Mouse (Mus musculus) MEL (cell line): ENCODE measurements around the gene Galnt18. TPM values are rescaled to one million over a fixed set of nuclear protein-coding genes. Genes with fewer than 3 reads are reported as not detected.

ENCODE experiments used
- DNase-seq: peaks from one replicate; pipeline ENCODE4 v3.0.0; 2011; ENCODE audit warnings: low read depth, low spot score
- H3K27ac ChIP-seq: 2 replicates; pipeline ENCODE4 v1.5.1; 2012; ENCODE audit warnings: low read depth, mild to moderate bottlenecking, control low read depth, low read length, moderate library complexity; ENCODE audit not compliant: control insufficient read depth
- H3K27me3 ChIP-seq, 2 experiments: fragments of 150-350 bp in 1 of 2; sonication (generic) in 1 of 2; 2 replicates each; pipeline ENCODE4 v1.6.1; 2012; ENCODE audit warnings: low read length in 2 of 2, mild to moderate bottlenecking in 2 of 2, improper control_type of control experiment in 1 of 2, moderate library complexity in 1 of 2; ENCODE audit not compliant: insufficient read depth in 2 of 2, control insufficient read depth in 1 of 2
- H3K36me3 ChIP-seq, 2 experiments: 2 replicates each; pipeline ENCODE4 v1.6.1; 2012 to 2014; ENCODE audit warnings: low read length in 2 of 2, improper control_type of control experiment in 1 of 2, inconsistent platforms in 1 of 2, mild to moderate bottlenecking in 1 of 2; ENCODE audit not compliant: insufficient read depth in 2 of 2, control insufficient read depth in 1 of 2
- H3K4me1 ChIP-seq, 2 experiments: fragments of 150-350 bp in 1 of 2; sonication (generic) in 1 of 2; 2 replicates each; pipeline ENCODE4 v1.6.1; 2012; ENCODE audit warnings: low read length in 2 of 2, improper control_type of control experiment in 1 of 2, mild to moderate bottlenecking in 1 of 2; ENCODE audit not compliant: insufficient read depth in 2 of 2, control insufficient read depth in 1 of 2
- H3K4me3 ChIP-seq, 2 experiments: fragments of 150-350 bp in 1 of 2; sonication (generic) in 1 of 2; 2 replicates each; pipeline ENCODE4 v1.5.1; 2012; ENCODE audit warnings: low read depth in 2 of 2, low read length in 2 of 2, mild to moderate bottlenecking in 2 of 2, moderate library complexity in 2 of 2, control low read depth in 1 of 2, improper control_type of control experiment in 1 of 2; ENCODE audit not compliant: control insufficient read depth in 1 of 2, insufficient read depth in 1 of 2
- H3K79me2 ChIP-seq: 2 replicates; pipeline ENCODE4 v1.6.1; 2012; ENCODE audit warnings: mild to moderate bottlenecking, low read length, moderate library complexity; ENCODE audit not compliant: control insufficient read depth, poor library complexity, insufficient read depth
- H3K9ac ChIP-seq: 2 replicates; pipeline ENCODE4 v1.6.1; 2012; ENCODE audit warnings: low read depth, mild to moderate bottlenecking, control low read depth, low read length, moderate library complexity; ENCODE audit not compliant: control insufficient read depth, poor library complexity, severe bottlenecking
- H3K9me3 ChIP-seq: fragments of 150-350 bp; sonication (generic); replicated peaks from 2 replicates; pipeline ENCODE4 v1.6.1; 2012; ENCODE audit warnings: mild to moderate bottlenecking, low read length, improper control_type of control experiment, moderate library complexity; ENCODE audit not compliant: insufficient read depth
- BHLHE40 ChIP-seq: IDR thresholded peaks from 2 replicates; pipeline ENCODE4 v1.6.1; 2012; ENCODE audit warnings: low read depth, mild to moderate bottlenecking, inconsistent platforms, low read length, improper control_type of control experiment, borderline replicate concordance
- CTCF ChIP-seq, 3 experiments: IDR thresholded peaks in 2 of 3; conservative IDR thresholded peaks in 1 of 3; 2 replicates each; pipeline ENCODE4 v1.5.1; 2011 to 2012; ENCODE audit warnings: low read length in 3 of 3, low read depth in 2 of 3, mild to moderate bottlenecking in 2 of 3, improper control_type of control experiment in 1 of 3, inconsistent platforms in 1 of 3, mixed read lengths in 1 of 3, moderate library complexity in 1 of 3; ENCODE audit not compliant: control insufficient read depth in 1 of 3, insufficient read depth in 1 of 3, poor library complexity in 1 of 3, severe bottlenecking in 1 of 3
- ELF1 ChIP-seq: IDR thresholded peaks from 2 replicates; pipeline ENCODE4 v1.6.1; 2014; ENCODE audit warnings: low read depth, mild to moderate bottlenecking, inconsistent platforms, low read length, improper control_type of control experiment, moderate library complexity
- EP300 ChIP-seq, 2 experiments: IDR thresholded peaks; 2 replicates each; pipeline ENCODE4 v1.6.1; 2011; ENCODE audit warnings: improper control_type of control experiment in 2 of 2, low read length in 2 of 2, low read depth in 1 of 2, mild to moderate bottlenecking in 1 of 2
- ETS1 ChIP-seq: IDR thresholded peaks from 2 replicates; pipeline ENCODE4 v1.6.1; 2012; ENCODE audit warnings: low read depth, mild to moderate bottlenecking, inconsistent platforms, low read length, improper control_type of control experiment, moderate library complexity
- GABPA ChIP-seq: IDR thresholded peaks from 2 replicates; pipeline ENCODE4 v1.6.1; 2012; ENCODE audit warnings: low read depth, mild to moderate bottlenecking, inconsistent platforms, low read length, improper control_type of control experiment, moderate library complexity
- HCFC1 ChIP-seq: IDR thresholded peaks from 2 replicates; pipeline ENCODE4 v1.6.1; 2012; ENCODE audit warnings: low read depth, mild to moderate bottlenecking, inconsistent platforms, low read length, improper control_type of control experiment, moderate library complexity
- JUND ChIP-seq: IDR thresholded peaks from 2 replicates; pipeline ENCODE4 v1.6.1; 2011; ENCODE audit warnings: low read depth, mild to moderate bottlenecking, improper control_type of control experiment, low read length
- MAFK ChIP-seq: IDR thresholded peaks from 2 replicates; pipeline ENCODE4 v1.6.1; 2011; ENCODE audit warnings: low read depth, mild to moderate bottlenecking, low read length, improper control_type of control experiment, borderline replicate concordance
- MEF2A ChIP-seq: IDR thresholded peaks from 2 replicates; pipeline ENCODE4 v1.6.1; 2014; ENCODE audit warnings: low read depth, mild to moderate bottlenecking, inconsistent platforms, low read length, improper control_type of control experiment; ENCODE audit not compliant: poor library complexity, insufficient replicate concordance, severe bottlenecking; ENCODE audit errors: extremely low read depth
- MXI1 ChIP-seq: IDR thresholded peaks from 2 replicates; pipeline ENCODE4 v1.6.1; 2011; ENCODE audit warnings: mild to moderate bottlenecking, low read depth, low read length, improper control_type of control experiment
- MYB ChIP-seq: IDR thresholded peaks from 2 replicates; pipeline ENCODE4 v1.6.1; 2011; ENCODE audit warnings: mild to moderate bottlenecking, low read depth, low read length, improper control_type of control experiment
- NRF1 ChIP-seq: IDR thresholded peaks from 2 replicates; pipeline ENCODE4 v1.6.1; 2014; ENCODE audit warnings: low read depth, mild to moderate bottlenecking, inconsistent platforms, low read length, improper control_type of control experiment, moderate library complexity; ENCODE audit not compliant: poor library complexity, insufficient read depth, severe bottlenecking
- POLR2A ChIP-seq, 2 experiments: IDR thresholded peaks; 2 replicates each; pipeline ENCODE4 v1.6.1; 2011 to 2012; ENCODE audit warnings: low read length in 2 of 2, mild to moderate bottlenecking in 2 of 2, control low read depth in 1 of 2, improper control_type of control experiment in 1 of 2, low read depth in 1 of 2, moderate library complexity in 1 of 2; ENCODE audit not compliant: control insufficient read depth in 1 of 2, insufficient read depth in 1 of 2, poor library complexity in 1 of 2
- POLR2AphosphoS2 ChIP-seq: IDR thresholded peaks from 2 replicates; pipeline ENCODE4 v1.6.1; 2011; ENCODE audit warnings: low read length, improper control_type of control experiment
- SIN3A ChIP-seq: IDR thresholded peaks from 2 replicates; pipeline ENCODE4 v1.6.1; 2012; ENCODE audit warnings: low read length, improper control_type of control experiment, inconsistent platforms
- TAL1 ChIP-seq: IDR thresholded peaks from 2 replicates; pipeline ENCODE4 v1.6.1; 2012; ENCODE audit warnings: mild to moderate bottlenecking, inconsistent platforms, low read length, moderate library complexity, mixed read lengths
- TBP ChIP-seq: IDR thresholded peaks from 2 replicates; pipeline ENCODE4 v1.8.0; 2011; ENCODE audit warnings: low read depth, low read length, improper control_type of control experiment
- TCF12 ChIP-seq: IDR thresholded peaks from 2 replicates; pipeline ENCODE4 v1.6.1; 2014; ENCODE audit warnings: low read depth, mild to moderate bottlenecking, inconsistent platforms, low read length, improper control_type of control experiment, moderate library complexity
- USF1 ChIP-seq: IDR thresholded peaks from 2 replicates; pipeline ENCODE4 v1.6.1; 2014; ENCODE audit warnings: low read depth, mild to moderate bottlenecking, inconsistent platforms, low read length, improper control_type of control experiment, moderate library complexity
- USF2 ChIP-seq, 2 experiments: IDR thresholded peaks; 2 replicates each; pipeline ENCODE4 v1.6.1; 2011 to 2012; ENCODE audit warnings: improper control_type of control experiment in 2 of 2, low read length in 2 of 2, borderline replicate concordance in 1 of 2, inconsistent platforms in 1 of 2, low read depth in 1 of 2, mild to moderate bottlenecking in 1 of 2; ENCODE audit not compliant: insufficient read depth in 1 of 2
- ZC3H11A ChIP-seq: IDR thresholded peaks from 2 replicates; pipeline ENCODE4 v1.6.1; 2012; ENCODE audit warnings: low read depth, mild to moderate bottlenecking, inconsistent platforms, low read length, improper control_type of control experiment
- ZKSCAN1 ChIP-seq: IDR thresholded peaks from 2 replicates; pipeline ENCODE4 v1.6.1; 2012; ENCODE audit warnings: low read depth, mild to moderate bottlenecking, inconsistent platforms, low read length, improper control_type of control experiment, moderate library complexity
- ZMIZ1 ChIP-seq: IDR thresholded peaks from 2 replicates; pipeline ENCODE4 v1.6.1; 2012; ENCODE audit warnings: low read depth, mild to moderate bottlenecking, inconsistent platforms, low read length, improper control_type of control experiment, moderate library complexity
- polyA plus RNA-seq, 2 experiments: library from polyadenylated mRNA; stranded (reverse) in 1 of 2; unstranded in 1 of 2; fragments of >175 nt in 1 of 2; fragments of >200 nt in 1 of 2; gene quantifications; 2 replicates each; pipeline versions ENCODE4 v1.2.1 to v1.2.4; 2012; ENCODE audit warnings: low replicate concordance in 2 of 2, low read depth in 1 of 2; ENCODE audit not compliant: insufficient read length in 2 of 2, insufficient read depth in 1 of 2, missing spikeins in 1 of 2
- total RNA-seq: library from RNA; depleted of rRNA; stranded (reverse); fragments of 300-350 nt; gene quantifications from 2 replicates; pipeline ENCODE4 v1.2.3, GENCODE M21; 2012

Gene Galnt18
- total and polyA plus RNA-seq, 3 experiments = not detected

DNA sequence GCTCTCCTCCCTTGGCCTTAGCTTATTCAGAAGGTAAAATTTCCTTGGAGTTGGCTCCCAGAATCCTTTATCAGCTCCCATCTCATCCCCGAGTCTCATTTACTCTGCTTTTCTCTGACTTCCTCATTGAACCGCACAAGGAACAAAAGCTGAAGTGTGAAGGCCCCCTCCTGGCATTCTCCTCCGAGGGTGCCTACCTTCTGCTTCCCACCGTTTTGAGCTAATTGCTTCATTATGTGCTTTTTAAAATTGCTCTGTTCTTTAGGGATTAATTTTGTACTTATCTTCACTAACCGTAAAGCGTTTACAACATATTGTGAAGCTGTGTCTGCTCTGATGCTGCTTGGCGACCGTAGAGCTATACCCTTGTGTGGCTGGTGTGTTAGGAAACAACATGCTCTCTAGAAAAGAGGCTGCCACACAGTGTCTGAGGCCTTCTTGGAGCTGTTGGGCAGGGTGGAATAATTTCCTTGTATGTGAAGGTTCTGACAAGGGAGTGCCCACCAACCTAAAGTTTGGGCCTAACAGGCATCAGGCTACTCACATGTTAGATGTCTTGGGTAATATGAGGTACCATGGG lies 244.9 kb downstream of the Galnt18 start:
- Histone ChIP-seq H3K27me3 (no peaks in the 10 kb centered on the region), H3K9me3 (no peaks in the 10 kb centered on the region), H3K9ac (no peak overlapping the region), H3K4me1 (no peaks in the 10 kb centered on the region), H3K36me3 (no peaks in the 10 kb centered on the region), H3K79me2 (no peaks in the 10 kb centered on the region), H3K27ac (no peak overlapping the region), H3K4me3 (no peak overlapping the region)
- no peak for TF ChIP-seq NRF1
- no peak for DNase-seq

GRCm38 (mm10) chr7:111528961-111529643 lies 250.7 kb downstream of the Galnt18 start:
- no peaks in the 10 kb centered on the region for H3K4me1 ChIP-seq
- H3K9me3 ChIP-seq = no peaks in the 10 kb centered on the region
- H3K4me3 ChIP-seq = no peak overlapping the region
- no peaks in the 10 kb centered on the region for H3K27me3 ChIP-seq
- H3K9ac ChIP-seq = no peak overlapping the region
- H3K36me3 ChIP-seq = no peaks in the 10 kb centered on the region
- TF ChIP-seq NRF1 = no peak
- no peak for TF ChIP-seq USF2 (IDR thresholded peaks at IDR 0.05; ENCODE audit: borderline replicate concordance in 1 of 2, insufficient read depth in 1 of 2, low read depth in 1 of 2, low read length in 2 of 2)
- no peak for TF ChIP-seq ZMIZ1
- TF ChIP-seq SIN3A = no peak
- TF ChIP-seq POLR2A (IDR thresholded peaks at IDR 0.05; ENCODE audit: control insufficient read depth in 1 of 2, insufficient read depth in 1 of 2, low read depth in 1 of 2, low read length in 2 of 2, poor library complexity in 1 of 2) = no peak
- TF ChIP-seq TCF12 = no peak
- no peak for TF ChIP-seq ZC3H11A
- no peak for TF ChIP-seq MAFK
- no peak for TF ChIP-seq TAL1
- no peak for TF ChIP-seq ZKSCAN1
- TF ChIP-seq BHLHE40 = no peak
- TF ChIP-seq ETS1 = no peak
- H3K79me2 ChIP-seq = no peaks in the 10 kb centered on the region
- DNase-seq = no peak
- H3K27ac ChIP-seq = no peak overlapping the region

- Histone ChIP-seq H3K4me3 (no peak overlapping the region), H3K9me3 (no peaks in the 10 kb centered on the region), H3K27me3 (no peaks in the 10 kb centered on the region), H3K79me2 (no peaks in the 10 kb centered on the region), H3K27ac (no peak overlapping the region), H3K9ac (no peak overlapping the region), H3K4me1 (no peaks in the 10 kb centered on the region), H3K36me3 (no peaks in the 10 kb centered on the region)
- no peak for DNase-seq
- TF ChIP-seq NRF1 (no peak), CTCF (IDR thresholded peaks at IDR 0.05 in 2 of 3, conservative IDR thresholded peaks at IDR 0.05 in 1 of 3; ENCODE audit: control insufficient read depth in 1 of 3, insufficient read depth in 1 of 3, low read depth in 2 of 3, low read length in 3 of 3, poor library complexity in 1 of 3, severe bottlenecking in 1 of 3) (no peak), MAFK (no peak), TCF12 (no peak), ELF1 (no peak), GABPA (no peak), HCFC1 (no peak), MYB (no peak), TBP (no peak), POLR2AphosphoS2 (no peak), MEF2A (no peak), USF1 (no peak), MXI1 (no peak), USF2 (IDR thresholded peaks at IDR 0.05; ENCODE audit: borderline replicate concordance in 1 of 2, insufficient read depth in 1 of 2, low read depth in 1 of 2, low read length in 2 of 2) (no peak), EP300 (IDR thresholded peaks at IDR 0.05; ENCODE audit: low read depth in 1 of 2, low read length in 2 of 2) (no peak), JUND (no peak)
Observed at GRCm38 (mm10) chr7:111528462-111528861, 251.3 kb downstream of the Galnt18 start.
